Mouse (Mus musculus) liver, postnatal 0 days (tissue): ENCODE measurements around the gene 6820408C15Rik. TPM values are rescaled to one million over a fixed set of nuclear protein-coding genes. Genes with fewer than 3 reads are reported as not detected.

Source experiments
- ATAC-seq: fragments of 200-750 bp; cut with Nextera tagmentation; 2 replicates; pipeline ENCODE4 v1.8.0; 2017; ENCODE audit warnings: mild to moderate bottlenecking, moderate library complexity
- DNase-seq: peaks from one replicate; pipeline ENCODE4 v3.0.0-alpha.2; 2016
- H3K27ac ChIP-seq: fragments of 300-500 bp; sonication (generic); 2 replicates; pipeline ENCODE4 v1.5.1; 2014; ENCODE audit warnings: antibody characterized with exemption, moderate library complexity, mild to moderate bottlenecking, low read depth
- H3K27me3 ChIP-seq: fragments of 300-500 bp; sonication (generic); 2 replicates; pipeline ENCODE4 v1.6.1; 2014; ENCODE audit warnings: low read length, control low read depth, mixed read lengths; ENCODE audit not compliant: insufficient read depth
- H3K36me3 ChIP-seq: fragments of 300-500 bp; sonication (generic); replicated peaks from 2 replicates; pipeline ENCODE4 v1.6.1; 2014; ENCODE audit warnings: mild to moderate bottlenecking, control low read depth, low read length, moderate library complexity, mixed read lengths; ENCODE audit not compliant: insufficient read depth
- H3K4me1 ChIP-seq: fragments of 300-500 bp; sonication (generic); 2 replicates; pipeline ENCODE4 v1.6.1; 2014; ENCODE audit warnings: antibody characterized with exemption, mild to moderate bottlenecking, control low read depth; ENCODE audit not compliant: insufficient read depth
- H3K4me2 ChIP-seq: fragments of 300-500 bp; sonication (generic); 2 replicates; pipeline ENCODE4 v1.6.1; 2014; ENCODE audit warnings: low read depth, mild to moderate bottlenecking, low read length, moderate library complexity, mixed read lengths
- H3K4me3 ChIP-seq: fragments of 300-500 bp; sonication (generic); 2 replicates; pipeline ENCODE4 v1.5.1; 2014; ENCODE audit warnings: low read depth, low read length
- H3K9ac ChIP-seq: fragments of 300-500 bp; sonication (generic); replicated peaks from 2 replicates; pipeline ENCODE4 v1.6.1; 2014; ENCODE audit warnings: mild to moderate bottlenecking, moderate library complexity
- H3K9me3 ChIP-seq: fragments of 300-500 bp; sonication (generic); 2 replicates; pipeline ENCODE4 v1.6.1; 2016; ENCODE audit warnings: mild to moderate bottlenecking, control low read depth, low read length, mixed read lengths
- CTCF ChIP-seq: sonication (generic); IDR thresholded peaks from 2 replicates; pipeline ENCODE4 v1.5.1; 2016; ENCODE audit warnings: antibody characterized with exemption, low read depth
- EP300 ChIP-seq: IDR thresholded peaks from 2 replicates; pipeline ENCODE4 v1.6.1; 2016; ENCODE audit warnings: antibody characterized with exemption, low read depth, mild to moderate bottlenecking
- WGBS: fragments of 180-500 bp; shearing (Covaris S2); extraction: QIAGEN DNeasy Blood & Tissue Kit; methylation state at CpG from one replicate; pipeline ENCODE4 v1.1.7; 2014; ENCODE audit not compliant: insufficient replicate concordance; 5-methylcytosine and 5-hydroxymethylcytosine counted together
- polyA plus RNA-seq: library from polyadenylated mRNA; unstranded; fragments of >200 nt; fragmentation: Nextera tagmentation; extraction: Ambion mirVana; gene quantifications from 2 replicates; pipeline ENCODE4 v1.2.1, GENCODE M21; 2015

6820408C15Rik gene
- polyA plus RNA-seq, 1 experiment from 2014 or later, result 0.42 TPM

GRCm38 (mm10) chr2:152436983-152437860, 21.8 kb downstream of the 6820408C15Rik start:
- Histone ChIP-seq H3K36me3 (no peaks in the 10 kb centered on the region), H3K9me3 (no peaks in the 10 kb centered on the region), H3K9ac (no peak overlapping the region), H3K27ac (no peak overlapping the region), H3K4me2 (peak overlapping the region; percentile 69), H3K27me3 (no peaks in the 10 kb centered on the region), H3K4me1 (peaks cover 4% of the 10 kb centered on the region), H3K4me3 (peak overlapping the region; percentile 27; the same call in 1 of the 2 replicates)
- ATAC-seq (peak; percentile 87), DNase-seq (peak; percentile 83)
- 4% methylated on average over 23 of the region's 23 CpGs for WGBS
- peak; percentile 95 for TF ChIP-seq CTCF
- no peak for TF ChIP-seq EP300

- DNase-seq, result no peak
- 47% methylated on average over 1 of the region's 1 CpGs for WGBS
- no peak overlapping the region for H3K27ac ChIP-seq
Measured at GRCm38 (mm10) chr2:152438963-152439362, 23.6 kb downstream of the 6820408C15Rik start.

GRCm38 (mm10) chr2:152439833-152440232, 24.4 kb downstream of the 6820408C15Rik start:
- no peak for DNase-seq
- H3K27ac ChIP-seq, result no peak overlapping the region
- H3K9me3 ChIP-seq, result no peaks in the 10 kb centered on the region
- H3K4me3 ChIP-seq, result no peak overlapping the region
- no peak overlapping the region for H3K4me2 ChIP-seq
- no peaks in the 10 kb centered on the region for H3K36me3 ChIP-seq
- no peak for ATAC-seq
- 81% methylated on average over 2 of the region's 2 CpGs for WGBS
- H3K9ac ChIP-seq, result no peak overlapping the region
- H3K4me1 ChIP-seq, result peaks cover 4% of the 10 kb centered on the region
- TF ChIP-seq CTCF (no peak), EP300 (no peak)
- H3K27me3 ChIP-seq, result no peaks in the 10 kb centered on the region

More at GRCm38 (mm10) chr2:152438963-152439362, 23.6 kb downstream of the 6820408C15Rik start:
- H3K9me3 ChIP-seq, result no peaks in the 10 kb centered on the region
- no peak overlapping the region for H3K9ac ChIP-seq
- H3K4me2 ChIP-seq, result no peak overlapping the region
- no peaks in the 10 kb centered on the region for H3K27me3 ChIP-seq
- no peaks in the 10 kb centered on the region for H3K36me3 ChIP-seq
- H3K4me3 ChIP-seq, result no peak overlapping the region
- H3K4me1 ChIP-seq, result peaks cover 4% of the 10 kb centered on the region
- ATAC-seq, result no peak
- no peak for TF ChIP-seq EP300
- peak; percentile 43 for TF ChIP-seq CTCF

GRCm38 (mm10) chr2:152442322-152442721, 26.9 kb downstream of the 6820408C15Rik start:
- DNase-seq, result no peak
- no peak for TF ChIP-seq CTCF
- no peak for TF ChIP-seq EP300

GRCm38 (mm10) chr2:152443281-152443680, 27.9 kb downstream of the 6820408C15Rik start:
- Histone ChIP-seq H3K4me2 (no peak overlapping the region), H3K27me3 (no peaks in the 10 kb centered on the region), H3K9me3 (no peaks in the 10 kb centered on the region), H3K9ac (no peak overlapping the region), H3K4me3 (no peak overlapping the region), H3K4me1 (no peaks in the 10 kb centered on the region), H3K27ac (no peak overlapping the region), H3K36me3 (no peaks in the 10 kb centered on the region)
- no peak for TF ChIP-seq CTCF
- TF ChIP-seq EP300, result no peak
- DNase-seq, result no peak
- WGBS, result 78% methylated on average over 8 of the region's 8 CpGs
- no peak for ATAC-seq

More at GRCm38 (mm10) chr2:152442322-152442721, 26.9 kb downstream of the 6820408C15Rik start:
- peaks cover 1% of the 10 kb centered on the region for H3K4me1 ChIP-seq
- no peaks in the 10 kb centered on the region for H3K27me3 ChIP-seq
- ATAC-seq, result no peak
- H3K9me3 ChIP-seq, result no peaks in the 10 kb centered on the region
- H3K9ac ChIP-seq, result no peak overlapping the region
- H3K36me3 ChIP-seq, result no peaks in the 10 kb centered on the region
- no peak overlapping the region for H3K27ac ChIP-seq
- WGBS, result 82% methylated on average over 4 of the region's 4 CpGs
- H3K4me2 ChIP-seq, result no peak overlapping the region
- no peak overlapping the region for H3K4me3 ChIP-seq

- H3K4me1 ChIP-seq, result no peaks in the 10 kb centered on the region
- H3K4me2 ChIP-seq, result no peak overlapping the region
- no peak overlapping the region for H3K27ac ChIP-seq
- no peak overlapping the region for H3K9ac ChIP-seq
- H3K4me3 ChIP-seq, result no peak overlapping the region
- H3K9me3 ChIP-seq, result no peaks in the 10 kb centered on the region
- TF ChIP-seq CTCF, result no peak
- TF ChIP-seq EP300, result no peak
- H3K27me3 ChIP-seq, result no peaks in the 10 kb centered on the region
- no peak for ATAC-seq
- no peaks in the 10 kb centered on the region for H3K36me3 ChIP-seq
- 25% methylated on average over 2 of the region's 2 CpGs for WGBS
- DNase-seq, result no peak
Measured at GRCm38 (mm10) chr2:152446642-152447041, 31.3 kb downstream of the 6820408C15Rik start.
